Mouse (Mus musculus): Measurements from ENCODE around the gene Ccnh. TPM values are rescaled to one million over a fixed set of nuclear protein-coding genes. Genes with fewer than 3 reads are reported as not detected.

Gene Ccnh
- polyA plus RNA-seq, 1 experiment: 49.3 TPM

- Histone ChIP-seq H3K4me1 (ENCODE audit: control insufficient read depth, insufficient read depth, low read length) (no peaks in the 10 kb centered on the region), H3K27ac (ENCODE audit: control insufficient read depth, insufficient read depth, low read depth, low read length, poor library complexity) (no peak overlapping the region), H3K4me3 (replicated peaks; ENCODE audit: control insufficient read depth, low read depth, low read length) (no peak overlapping the region)
- TF ChIP-seq CTCF (IDR thresholded peaks at IDR 0.05; ENCODE audit: control insufficient read depth, insufficient read depth, low read length) (no peak), POLR2A (IDR thresholded peaks at IDR 0.05; ENCODE audit: borderline replicate concordance, control insufficient read depth, low read depth, low read length) (no peak)
- 56% methylated on average over 2 of the region's 2 CpGs for WGBS
Observed at GRCm38 (mm10) chr13:85207493-85207892, 18.3 kb downstream of the Ccnh start.

- WGBS: 95% methylated on average over 6 of the region's 6 CpGs
- H3K4me1 ChIP-seq (ENCODE audit: control insufficient read depth, insufficient read depth, low read length): no peaks in the 10 kb centered on the region
- H3K4me3 ChIP-seq (replicated peaks; ENCODE audit: control insufficient read depth, low read depth, low read length): no peak overlapping the region
- TF ChIP-seq CTCF (IDR thresholded peaks at IDR 0.05; ENCODE audit: control insufficient read depth, insufficient read depth, low read length) (no peak), POLR2A (IDR thresholded peaks at IDR 0.05; ENCODE audit: borderline replicate concordance, control insufficient read depth, low read depth, low read length) (no peak)
- no peak overlapping the region for H3K27ac ChIP-seq (ENCODE audit: control insufficient read depth, insufficient read depth, low read depth, low read length, poor library complexity)
Observed at GRCm38 (mm10) chr13:85208656-85209055, 19.4 kb downstream of the Ccnh start.

- WGBS: 76% methylated on average over 1 of the region's 1 CpGs
- no peak overlapping the region for H3K27ac ChIP-seq (ENCODE audit: control insufficient read depth, insufficient read depth, low read depth, low read length, poor library complexity)
- no peaks in the 10 kb centered on the region for H3K4me1 ChIP-seq (ENCODE audit: control insufficient read depth, insufficient read depth, low read length)
- H3K4me3 ChIP-seq (replicated peaks; ENCODE audit: control insufficient read depth, low read depth, low read length): no peak overlapping the region
- TF ChIP-seq CTCF (IDR thresholded peaks at IDR 0.05; ENCODE audit: control insufficient read depth, insufficient read depth, low read length) (no peak), POLR2A (IDR thresholded peaks at IDR 0.05; ENCODE audit: borderline replicate concordance, control insufficient read depth, low read depth, low read length) (no peak)
Observed at GRCm38 (mm10) chr13:85210353-85210752, 21.1 kb downstream of the Ccnh start.

- no peak overlapping the region for H3K27ac ChIP-seq (ENCODE audit: control insufficient read depth, insufficient read depth, low read depth, low read length, poor library complexity)
- H3K4me1 ChIP-seq (ENCODE audit: control insufficient read depth, insufficient read depth, low read length): no peaks in the 10 kb centered on the region
- no peak overlapping the region for H3K4me3 ChIP-seq (replicated peaks; ENCODE audit: control insufficient read depth, low read depth, low read length)
- 73% methylated on average over 4 of the region's 4 CpGs for WGBS
- TF ChIP-seq CTCF (IDR thresholded peaks at IDR 0.05; ENCODE audit: control insufficient read depth, insufficient read depth, low read length): no peak
- TF ChIP-seq POLR2A (IDR thresholded peaks at IDR 0.05; ENCODE audit: borderline replicate concordance, control insufficient read depth, low read depth, low read length): no peak
Observed at GRCm38 (mm10) chr13:85218656-85219055, 29.4 kb downstream of the Ccnh start.

- H3K27ac ChIP-seq (ENCODE audit: control insufficient read depth, insufficient read depth, low read depth, low read length, poor library complexity): no peak overlapping the region
- H3K4me3 ChIP-seq (replicated peaks; ENCODE audit: control insufficient read depth, low read depth, low read length): no peak overlapping the region
- no peaks in the 10 kb centered on the region for H3K4me1 ChIP-seq (ENCODE audit: control insufficient read depth, insufficient read depth, low read length)
- 89% methylated on average over 7 of the region's 7 CpGs for WGBS
- TF ChIP-seq POLR2A (IDR thresholded peaks at IDR 0.05; ENCODE audit: borderline replicate concordance, control insufficient read depth, low read depth, low read length) (no peak), CTCF (IDR thresholded peaks at IDR 0.05; ENCODE audit: control insufficient read depth, insufficient read depth, low read length) (no peak)
Observed at GRCm38 (mm10) chr13:85238760-85239159, 49.6 kb downstream of the Ccnh start.

Other genes with a start within 250 kb of the Ccnh start
- gene Rasa1, start 99.7 kb downstream of the Ccnh start, polyA plus RNA-seq (2011; ENCODE audit: insufficient read depth, insufficient read length, low replicate concordance, missing spikeins): 9.6 and 20.1 TPM in 2 replicates

Data from bone marrow, adult 2 months (tissue).